Mouse (Mus musculus): ENCODE results near the gene Hmgn2.

The Hmgn2 gene

GRCm38 (mm10) chr4:133978021-133978711 lies 9.7 kb upstream of the Hmgn2 start:
- DNase-seq (ENCODE audit: low spot score in 2 of 2), result no peak

GRCm38 (mm10) chr4:133971741-133972140 lies 3.3 kb upstream of the Hmgn2 start:
- no peak for DNase-seq (ENCODE audit: low spot score in 2 of 2)

- DNase-seq (ENCODE audit: low spot score in 2 of 2), result no peak
Measured at GRCm38 (mm10) chr4:133970876-133971275, 2.4 kb upstream of the Hmgn2 start.

GRCm38 (mm10) chr4:133970196-133970595 lies 1.7 kb upstream of the Hmgn2 start:
- DNase-seq (ENCODE audit: low spot score in 2 of 2), result no peak

- no peak for DNase-seq (ENCODE audit: low spot score in 2 of 2)
Measured at GRCm38 (mm10) chr4:133969114-133969770, 792 bp upstream of the Hmgn2 start.

GRCm38 (mm10) chr4:133967866-133968149 lies 642 bp downstream of the Hmgn2 start:
- peak; percentile 72 to 88 for DNase-seq (ENCODE audit: low spot score in 2 of 2)

GRCm38 (mm10) chr4:133967138-133967865 lies 1.1 kb downstream of the Hmgn2 start:
- peak; percentile 92 for DNase-seq (ENCODE audit: low spot score in 2 of 2)

GRCm38 (mm10) chr4:133966271-133966940 lies 2.0 kb downstream of the Hmgn2 start:
- DNase-seq (ENCODE audit: low spot score in 2 of 2), result no peak

GRCm38 (mm10) chr4:133962566-133962965 lies 5.9 kb downstream of the Hmgn2 start:
- no peak for DNase-seq (ENCODE audit: low spot score in 2 of 2)

- no peak for DNase-seq (ENCODE audit: low spot score in 2 of 2)
Measured at GRCm38 (mm10) chr4:133958884-133959283, 9.6 kb downstream of the Hmgn2 start.

GRCm38 (mm10) chr4:133956358-133956757 lies 12.1 kb downstream of the Hmgn2 start:
- no peak for DNase-seq (ENCODE audit: low spot score in 2 of 2)

GRCm38 (mm10) chr4:133946736-133947135 lies 21.7 kb downstream of the Hmgn2 start:
- DNase-seq (ENCODE audit: low spot score in 2 of 2), result no peak

- no peak for DNase-seq (ENCODE audit: low spot score in 2 of 2)
Measured at GRCm38 (mm10) chr4:133943791-133944190, 24.7 kb downstream of the Hmgn2 start.

- DNase-seq (ENCODE audit: low spot score in 2 of 2), result no peak
Measured at GRCm38 (mm10) chr4:133942679-133943078, 25.8 kb downstream of the Hmgn2 start.

GRCm38 (mm10) chr4:133941576-133941975 lies 26.9 kb downstream of the Hmgn2 start:
- no peak for DNase-seq (ENCODE audit: low spot score in 2 of 2)

GRCm38 (mm10) chr4:133940386-133941260 lies 27.8 kb downstream of the Hmgn2 start:
- no peak for DNase-seq (ENCODE audit: low spot score in 2 of 2)

GRCm38 (mm10) chr4:133938077-133938476 lies 30.4 kb downstream of the Hmgn2 start:
- DNase-seq (ENCODE audit: low spot score in 2 of 2), result no peak

GRCm38 (mm10) chr4:133931785-133932184 lies 36.7 kb downstream of the Hmgn2 start:
- DNase-seq (ENCODE audit: low spot score in 2 of 2), result no peak

GRCm38 (mm10) chr4:133931349-133931748 lies 37.1 kb downstream of the Hmgn2 start:
- DNase-seq (ENCODE audit: low spot score in 2 of 2), result no peak

GRCm38 (mm10) chr4:133929278-133929670 lies 39.2 kb downstream of the Hmgn2 start:
- no peak for DNase-seq (ENCODE audit: low spot score in 2 of 2)

- DNase-seq (ENCODE audit: low spot score in 2 of 2), result no peak
Measured at GRCm38 (mm10) chr4:133928576-133929277, 39.7 kb downstream of the Hmgn2 start.
